ENCODE assay signal across 16 mouse cellular contexts in genomic region chr2:19007580-19007979, GRCm38 (mm10).
"Had no signal": no experiment of that assay in that cellular context is flagged by ENCODE, and none has a peak within 500 bp of the region (broad histone marks: within the 10 kb centered on the region; RNA-seq: fewer than 3 reads in every experiment).

No protein-coding gene starts in this region.

- H3K27ac ChIP-seq: lung, embryonic 15.5 days; macrophage; midbrain, embryonic 13.5 days; midbrain, embryonic 15.5 days; neural tube, embryonic 12.5 days; stomach, embryonic 15.5 days; stomach, postnatal 0 days had no signal

- DNase-seq: liver, postnatal 0 days; lung, adult 2 months; lung, postnatal 14 days; lung, postnatal 36 days; right cerebral cortex, postnatal 14 days; thymus, adult 2 months; thymus, postnatal 25 days had no signal

- H3K4me1 ChIP-seq: lung, embryonic 15.5 days; midbrain, embryonic 13.5 days; midbrain, embryonic 15.5 days; neural tube, embryonic 12.5 days; stomach, embryonic 15.5 days had no signal

- H3K9me3 ChIP-seq: lung, embryonic 15.5 days; megakaryocyte, embryonic 14.5 days; midbrain, embryonic 13.5 days; midbrain, embryonic 15.5 days; neural tube, embryonic 12.5 days; stomach, embryonic 15.5 days had no signal

- H3K9ac ChIP-seq: liver, postnatal 0 days; lung, embryonic 15.5 days; midbrain, embryonic 13.5 days; midbrain, embryonic 15.5 days; neural tube, embryonic 12.5 days; stomach, embryonic 15.5 days had no signal

- H3K4me3 ChIP-seq: lung, embryonic 15.5 days; megakaryocyte, embryonic 14.5 days; midbrain, embryonic 13.5 days; midbrain, embryonic 15.5 days; neural tube, embryonic 12.5 days; stomach, embryonic 15.5 days had no signal

- H3K27me3 ChIP-seq: lung, embryonic 15.5 days; megakaryocyte, embryonic 14.5 days; midbrain, embryonic 13.5 days; midbrain, embryonic 15.5 days; neural tube, embryonic 12.5 days; stomach, embryonic 15.5 days had no signal

- H3K4me2 ChIP-seq: lung, embryonic 15.5 days; midbrain, embryonic 11.5 days; midbrain, embryonic 13.5 days; midbrain, embryonic 15.5 days; neural tube, embryonic 12.5 days; stomach, embryonic 15.5 days had no signal

- H3K36me3 ChIP-seq: lung, embryonic 15.5 days; midbrain, embryonic 13.5 days; midbrain, embryonic 15.5 days; neural tube, embryonic 12.5 days; stomach, embryonic 15.5 days had no signal
